Mouse (Mus musculus) MEL (cell line): ENCODE measurements around the gene Cpa3. TPM values are rescaled to one million over a fixed set of nuclear protein-coding genes. Genes with fewer than 3 reads are reported as not detected.

Experiments used
- DNase-seq: peaks from one replicate; pipeline ENCODE4 v3.0.0; 2011; ENCODE audit warnings: low read depth, low spot score
- H3K27ac ChIP-seq: 2 replicates; pipeline ENCODE4 v1.5.1; 2012; ENCODE audit warnings: low read depth, mild to moderate bottlenecking, control low read depth, low read length, moderate library complexity; ENCODE audit not compliant: control insufficient read depth
- H3K27me3 ChIP-seq, 2 experiments: fragments of 150-350 bp in 1 of 2; sonication (generic) in 1 of 2; 2 replicates each; pipeline ENCODE4 v1.6.1; 2012; ENCODE audit warnings: low read length in 2 of 2, mild to moderate bottlenecking in 2 of 2, improper control_type of control experiment in 1 of 2, moderate library complexity in 1 of 2; ENCODE audit not compliant: insufficient read depth in 2 of 2, control insufficient read depth in 1 of 2
- H3K36me3 ChIP-seq, 2 experiments: 2 replicates each; pipeline ENCODE4 v1.6.1; 2012 to 2014; ENCODE audit warnings: low read length in 2 of 2, improper control_type of control experiment in 1 of 2, inconsistent platforms in 1 of 2, mild to moderate bottlenecking in 1 of 2; ENCODE audit not compliant: insufficient read depth in 2 of 2, control insufficient read depth in 1 of 2
- H3K4me1 ChIP-seq, 2 experiments: fragments of 150-350 bp in 1 of 2; sonication (generic) in 1 of 2; 2 replicates each; pipeline ENCODE4 v1.6.1; 2012; ENCODE audit warnings: low read length in 2 of 2, improper control_type of control experiment in 1 of 2, mild to moderate bottlenecking in 1 of 2; ENCODE audit not compliant: insufficient read depth in 2 of 2, control insufficient read depth in 1 of 2
- H3K4me3 ChIP-seq, 2 experiments: fragments of 150-350 bp in 1 of 2; sonication (generic) in 1 of 2; 2 replicates each; pipeline ENCODE4 v1.5.1; 2012; ENCODE audit warnings: low read depth in 2 of 2, low read length in 2 of 2, mild to moderate bottlenecking in 2 of 2, moderate library complexity in 2 of 2, control low read depth in 1 of 2, improper control_type of control experiment in 1 of 2; ENCODE audit not compliant: control insufficient read depth in 1 of 2, insufficient read depth in 1 of 2
- H3K79me2 ChIP-seq: 2 replicates; pipeline ENCODE4 v1.6.1; 2012; ENCODE audit warnings: mild to moderate bottlenecking, low read length, moderate library complexity; ENCODE audit not compliant: control insufficient read depth, poor library complexity, insufficient read depth
- H3K9ac ChIP-seq: 2 replicates; pipeline ENCODE4 v1.6.1; 2012; ENCODE audit warnings: low read depth, mild to moderate bottlenecking, control low read depth, low read length, moderate library complexity; ENCODE audit not compliant: control insufficient read depth, poor library complexity, severe bottlenecking
- H3K9me3 ChIP-seq: fragments of 150-350 bp; sonication (generic); replicated peaks from 2 replicates; pipeline ENCODE4 v1.6.1; 2012; ENCODE audit warnings: mild to moderate bottlenecking, low read length, improper control_type of control experiment, moderate library complexity; ENCODE audit not compliant: insufficient read depth
- BHLHE40 ChIP-seq: IDR thresholded peaks from 2 replicates; pipeline ENCODE4 v1.6.1; 2012; ENCODE audit warnings: low read depth, mild to moderate bottlenecking, inconsistent platforms, low read length, improper control_type of control experiment, borderline replicate concordance
- CHD1 ChIP-seq: IDR thresholded peaks from 2 replicates; pipeline ENCODE4 v1.6.1; 2012; ENCODE audit warnings: low read depth, mild to moderate bottlenecking, inconsistent platforms, low read length, improper control_type of control experiment
- CHD2 ChIP-seq: IDR thresholded peaks from 2 replicates; pipeline ENCODE4 v1.6.1; 2011; ENCODE audit warnings: low read length, improper control_type of control experiment
- CTCF ChIP-seq, 3 experiments: IDR thresholded peaks in 2 of 3; conservative IDR thresholded peaks in 1 of 3; 2 replicates each; pipeline ENCODE4 v1.5.1; 2011 to 2012; ENCODE audit warnings: low read length in 3 of 3, low read depth in 2 of 3, mild to moderate bottlenecking in 2 of 3, improper control_type of control experiment in 1 of 3, inconsistent platforms in 1 of 3, mixed read lengths in 1 of 3, moderate library complexity in 1 of 3; ENCODE audit not compliant: control insufficient read depth in 1 of 3, insufficient read depth in 1 of 3, poor library complexity in 1 of 3, severe bottlenecking in 1 of 3
- EP300 ChIP-seq, 2 experiments: IDR thresholded peaks; 2 replicates each; pipeline ENCODE4 v1.6.1; 2011; ENCODE audit warnings: improper control_type of control experiment in 2 of 2, low read length in 2 of 2, low read depth in 1 of 2, mild to moderate bottlenecking in 1 of 2
- GABPA ChIP-seq: IDR thresholded peaks from 2 replicates; pipeline ENCODE4 v1.6.1; 2012; ENCODE audit warnings: low read depth, mild to moderate bottlenecking, inconsistent platforms, low read length, improper control_type of control experiment, moderate library complexity
- GATA1 ChIP-seq: IDR thresholded peaks from 2 replicates; pipeline ENCODE4 v1.6.1; 2011; ENCODE audit warnings: low read depth, low read length, improper control_type of control experiment
- HCFC1 ChIP-seq: IDR thresholded peaks from 2 replicates; pipeline ENCODE4 v1.6.1; 2012; ENCODE audit warnings: low read depth, mild to moderate bottlenecking, inconsistent platforms, low read length, improper control_type of control experiment, moderate library complexity
- KAT2A ChIP-seq: conservative IDR thresholded peaks from 2 replicates; pipeline ENCODE4 v1.6.1; 2012; ENCODE audit warnings: low read depth, low read length, improper control_type of control experiment, inconsistent platforms
- MAX ChIP-seq: IDR thresholded peaks from 2 replicates; pipeline ENCODE4 v1.6.1; 2011; ENCODE audit warnings: low read length, improper control_type of control experiment
- MXI1 ChIP-seq: IDR thresholded peaks from 2 replicates; pipeline ENCODE4 v1.6.1; 2011; ENCODE audit warnings: mild to moderate bottlenecking, low read depth, low read length, improper control_type of control experiment
- MYB ChIP-seq: IDR thresholded peaks from 2 replicates; pipeline ENCODE4 v1.6.1; 2011; ENCODE audit warnings: mild to moderate bottlenecking, low read depth, low read length, improper control_type of control experiment
- POLR2A ChIP-seq, 2 experiments: IDR thresholded peaks; 2 replicates each; pipeline ENCODE4 v1.6.1; 2011 to 2012; ENCODE audit warnings: low read length in 2 of 2, mild to moderate bottlenecking in 2 of 2, control low read depth in 1 of 2, improper control_type of control experiment in 1 of 2, low read depth in 1 of 2, moderate library complexity in 1 of 2; ENCODE audit not compliant: control insufficient read depth in 1 of 2, insufficient read depth in 1 of 2, poor library complexity in 1 of 2
- POLR2AphosphoS2 ChIP-seq: IDR thresholded peaks from 2 replicates; pipeline ENCODE4 v1.6.1; 2011; ENCODE audit warnings: low read length, improper control_type of control experiment
- POLR2AphosphoS5 ChIP-seq: IDR thresholded peaks from 2 replicates; pipeline ENCODE4 v1.6.1; 2012; ENCODE audit warnings: low read depth, borderline replicate concordance, mild to moderate bottlenecking, inconsistent platforms, low read length, moderate library complexity, mixed read lengths
- RAD21 ChIP-seq: IDR thresholded peaks from 2 replicates; pipeline ENCODE4 v1.6.1; 2011; ENCODE audit warnings: mild to moderate bottlenecking, low read depth, low read length, improper control_type of control experiment
- RCOR1 ChIP-seq: IDR thresholded peaks from 2 replicates; pipeline ENCODE4 v1.6.1; 2012; ENCODE audit warnings: low read depth, mild to moderate bottlenecking, inconsistent platforms, low read length, improper control_type of control experiment
- SMC3 ChIP-seq: IDR thresholded peaks from 2 replicates; pipeline ENCODE4 v1.6.1; 2011; ENCODE audit warnings: low read depth, low read length, improper control_type of control experiment
- TBP ChIP-seq: IDR thresholded peaks from 2 replicates; pipeline ENCODE4 v1.8.0; 2011; ENCODE audit warnings: low read depth, low read length, improper control_type of control experiment
- TCF12 ChIP-seq: IDR thresholded peaks from 2 replicates; pipeline ENCODE4 v1.6.1; 2014; ENCODE audit warnings: low read depth, mild to moderate bottlenecking, inconsistent platforms, low read length, improper control_type of control experiment, moderate library complexity
- USF2 ChIP-seq, 2 experiments: IDR thresholded peaks; 2 replicates each; pipeline ENCODE4 v1.6.1; 2011 to 2012; ENCODE audit warnings: improper control_type of control experiment in 2 of 2, low read length in 2 of 2, borderline replicate concordance in 1 of 2, inconsistent platforms in 1 of 2, low read depth in 1 of 2, mild to moderate bottlenecking in 1 of 2; ENCODE audit not compliant: insufficient read depth in 1 of 2
- ZKSCAN1 ChIP-seq: IDR thresholded peaks from 2 replicates; pipeline ENCODE4 v1.6.1; 2012; ENCODE audit warnings: low read depth, mild to moderate bottlenecking, inconsistent platforms, low read length, improper control_type of control experiment, moderate library complexity
- ZMIZ1 ChIP-seq: IDR thresholded peaks from 2 replicates; pipeline ENCODE4 v1.6.1; 2012; ENCODE audit warnings: low read depth, mild to moderate bottlenecking, inconsistent platforms, low read length, improper control_type of control experiment, moderate library complexity
- polyA plus RNA-seq, 2 experiments: library from polyadenylated mRNA; stranded (reverse) in 1 of 2; unstranded in 1 of 2; fragments of >175 nt in 1 of 2; fragments of >200 nt in 1 of 2; gene quantifications; 2 replicates each; pipeline versions ENCODE4 v1.2.1 to v1.2.4; 2012; ENCODE audit warnings: low replicate concordance in 2 of 2, low read depth in 1 of 2; ENCODE audit not compliant: insufficient read length in 2 of 2, insufficient read depth in 1 of 2, missing spikeins in 1 of 2
- total RNA-seq: library from RNA; depleted of rRNA; stranded (reverse); fragments of 300-350 nt; gene quantifications from 2 replicates; pipeline ENCODE4 v1.2.3, GENCODE M21; 2012

The Cpa3 gene
- total and polyA plus RNA-seq, 3 experiments: 0.24 to 3.7 TPM; not detected in 1

DNA sequence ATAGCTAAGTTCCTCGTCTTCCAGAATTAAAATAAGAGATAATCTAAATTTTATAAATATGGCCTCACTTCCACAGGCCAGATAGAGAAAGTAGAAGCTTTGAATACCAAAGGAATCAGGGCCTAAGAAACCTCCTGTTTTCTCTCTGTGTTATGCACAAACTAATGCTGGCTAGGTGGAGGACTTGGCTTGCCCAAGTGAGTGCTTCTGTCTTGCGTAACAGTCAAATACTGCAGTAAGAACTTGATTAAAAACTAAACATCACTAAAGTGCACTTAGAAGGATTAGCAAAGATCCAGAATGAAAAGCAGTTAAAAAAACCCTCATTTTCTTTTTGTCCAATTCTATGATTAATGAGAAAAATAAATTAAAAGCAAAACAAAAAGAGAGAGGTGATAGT is 46.8 kb upstream of the Cpa3 start:
- no peak overlapping the region for H3K27ac ChIP-seq
- H3K9ac ChIP-seq: no peak overlapping the region
- no peaks in the 10 kb centered on the region for H3K9me3 ChIP-seq
- DNase-seq: no peak
- no peaks in the 10 kb centered on the region for H3K4me1 ChIP-seq
- H3K27me3 ChIP-seq: no peaks in the 10 kb centered on the region
- H3K79me2 ChIP-seq: no peaks in the 10 kb centered on the region
- no peak overlapping the region for H3K4me3 ChIP-seq
- no peak for TF ChIP-seq TCF12
- H3K36me3 ChIP-seq: no peaks in the 10 kb centered on the region

- Histone ChIP-seq H3K36me3 (no peaks in the 10 kb centered on the region), H3K4me3 (no peak overlapping the region), H3K27me3 (no peaks in the 10 kb centered on the region), H3K9me3 (no peaks in the 10 kb centered on the region), H3K27ac (no peak overlapping the region), H3K79me2 (no peaks in the 10 kb centered on the region), H3K9ac (no peak overlapping the region), H3K4me1 (no peaks in the 10 kb centered on the region)
- DNase-seq: no peak
- TF ChIP-seq GABPA: no peak
- TF ChIP-seq SMC3: no peak
- TF ChIP-seq ZKSCAN1: no peak
- no peak for TF ChIP-seq TBP
- TF ChIP-seq USF2 (IDR thresholded peaks at IDR 0.05; ENCODE audit: borderline replicate concordance in 1 of 2, insufficient read depth in 1 of 2, low read depth in 1 of 2, low read length in 2 of 2): no peak
- no peak for TF ChIP-seq KAT2A
- no peak for TF ChIP-seq CHD2
- TF ChIP-seq ZMIZ1: no peak
- TF ChIP-seq CHD1: no peak
- TF ChIP-seq RCOR1: no peak
These were observed 39.8 kb upstream of the Cpa3 start for GRCm38 (mm10) chr3:20281796-20282195.

DNA sequence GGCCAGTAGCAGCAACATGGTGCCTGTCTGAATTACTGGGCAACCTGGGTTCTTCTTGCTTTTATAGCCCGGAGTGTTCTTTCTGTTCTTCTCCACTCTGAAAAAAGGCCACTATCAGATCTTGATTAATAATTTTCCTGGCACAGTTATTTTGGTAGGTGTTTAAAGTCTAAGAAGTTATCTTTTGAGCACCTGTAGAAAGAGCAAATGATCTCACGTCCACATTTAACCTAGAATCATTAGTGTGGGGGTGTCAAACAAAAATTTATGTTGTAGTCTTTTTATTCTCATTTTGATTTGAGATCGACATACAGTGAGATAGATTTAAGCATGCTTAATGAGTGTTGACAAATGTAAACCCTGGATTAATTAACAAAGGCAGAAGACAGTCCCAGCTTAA is 33.7 kb upstream of the Cpa3 start, which contains the start of gene Cpb1:
Gene Cpb1 (minus strand): TSS at position 101 of the 400 bp plus-strand sequence.
- no peak within 1 kb of the TSS for H3K27ac ChIP-seq
- TF ChIP-seq EP300 (IDR thresholded peaks at IDR 0.05; ENCODE audit: low read depth in 1 of 2, low read length in 2 of 2): no peak
- TF ChIP-seq GATA1: no peak
- TF ChIP-seq ZKSCAN1: no peak
- TF ChIP-seq RAD21: no peak
- TF ChIP-seq TCF12: no peak
- no peak for TF ChIP-seq MYB
- no peak for TF ChIP-seq POLR2A (IDR thresholded peaks at IDR 0.05; ENCODE audit: control insufficient read depth in 1 of 2, insufficient read depth in 1 of 2, low read depth in 1 of 2, low read length in 2 of 2, poor library complexity in 1 of 2)
- no peak for TF ChIP-seq CHD2
- TF ChIP-seq POLR2AphosphoS2: no peak
- no peak for TF ChIP-seq CTCF (IDR thresholded peaks at IDR 0.05 in 2 of 3, conservative IDR thresholded peaks at IDR 0.05 in 1 of 3; ENCODE audit: control insufficient read depth in 1 of 3, insufficient read depth in 1 of 3, low read depth in 2 of 3, low read length in 3 of 3, poor library complexity in 1 of 3, severe bottlenecking in 1 of 3)
- no peak for TF ChIP-seq POLR2AphosphoS5
- no peak for TF ChIP-seq SMC3
- TF ChIP-seq MXI1: no peak
- no peak for TF ChIP-seq MAX
- no peak for TF ChIP-seq BHLHE40
- TF ChIP-seq HCFC1: no peak
- no peak for TF ChIP-seq KAT2A
- TF ChIP-seq, all 39 proteins: peak for 0
- DNase-seq: no peak
- H3K27me3 ChIP-seq: no peaks in the 10 kb centered on the region
- no peaks in the 10 kb centered on the region for H3K9me3 ChIP-seq
- no peak within 1 kb of the TSS for H3K9ac ChIP-seq
- H3K36me3 ChIP-seq: no peaks in the 10 kb centered on the region
- no peak within 1 kb of the TSS for H3K4me3 ChIP-seq
- H3K79me2 ChIP-seq: no peaks in the 10 kb centered on the region
- H3K4me1 ChIP-seq: no peaks in the 10 kb centered on the region
